Mouse (Mus musculus): ENCODE data around the gene Fbxl3. TPM values are rescaled to one million over a fixed set of nuclear protein-coding genes. Genes with fewer than 3 reads are reported as not detected.

Fbxl3 gene
- total and polyA plus RNA-seq, 3 experiments: 14.6 to 28.4 TPM; not detected in 1

GRCm38 (mm10) chr14:103046677-103047076, 52.7 kb downstream of the Fbxl3 start, which contains the start of gene Acod1:
Acod1 (plus strand) TSS chr14:103046977.
- DNase-seq (ENCODE audit: low read depth, low spot score): no peak
- H3K4me3 ChIP-seq (ENCODE audit: control insufficient read depth in 1 of 2, insufficient read depth in 1 of 2, low read depth in 2 of 2, low read length in 2 of 2): no peak within 1 kb of the TSS
- no peaks in the 10 kb centered on the region for H3K36me3 ChIP-seq (ENCODE audit: control insufficient read depth in 1 of 2, insufficient read depth in 2 of 2, low read length in 2 of 2)
- 0 out of 4 replicates have a peak, but pooled peaks cover 0 to 7% of the 10 kb centered on the region in 2 experiments for H3K4me1 ChIP-seq (ENCODE audit: control insufficient read depth in 1 of 2, insufficient read depth in 2 of 2, low read length in 2 of 2)
- TF ChIP-seq CHD2 (IDR thresholded peaks at IDR 0.05; ENCODE audit: low read length) (no peak), POLR2AphosphoS5 (IDR thresholded peaks at IDR 0.05; ENCODE audit: borderline replicate concordance, low read depth, low read length) (no peak), ZMIZ1 (IDR thresholded peaks at IDR 0.05; ENCODE audit: low read depth, low read length) (no peak), SMC3 (IDR thresholded peaks at IDR 0.05; ENCODE audit: low read depth, low read length) (no peak), TAL1 (IDR thresholded peaks at IDR 0.05; ENCODE audit: low read length) (no peak), RAD21 (IDR thresholded peaks at IDR 0.05; ENCODE audit: low read depth, low read length) (no peak)
- no peak within 1 kb of the TSS for H3K9ac ChIP-seq (ENCODE audit: control insufficient read depth, low read depth, low read length, poor library complexity, severe bottlenecking)
- H3K79me2 ChIP-seq (ENCODE audit: control insufficient read depth, insufficient read depth, low read length, poor library complexity): no peaks in the 10 kb centered on the region
- no peak within 1 kb of the TSS for H3K27ac ChIP-seq (ENCODE audit: control insufficient read depth, low read depth, low read length)
- H3K27me3 ChIP-seq (ENCODE audit: control insufficient read depth in 1 of 2, insufficient read depth in 2 of 2, low read length in 2 of 2): no peaks in the 10 kb centered on the region
- H3K9me3 ChIP-seq (replicated peaks; ENCODE audit: insufficient read depth, low read length): no peaks in the 10 kb centered on the region

- Histone ChIP-seq H3K27ac (ENCODE audit: control insufficient read depth, low read depth, low read length) (no peak overlapping the region), H3K36me3 (ENCODE audit: control insufficient read depth in 1 of 2, insufficient read depth in 2 of 2, low read length in 2 of 2) (no peaks in the 10 kb centered on the region), H3K4me1 (ENCODE audit: control insufficient read depth in 1 of 2, insufficient read depth in 2 of 2, low read length in 2 of 2) (no peaks in the 10 kb centered on the region), H3K9ac (ENCODE audit: control insufficient read depth, low read depth, low read length, poor library complexity, severe bottlenecking) (no peak overlapping the region), H3K79me2 (ENCODE audit: control insufficient read depth, insufficient read depth, low read length, poor library complexity) (no peaks in the 10 kb centered on the region), H3K9me3 (replicated peaks; ENCODE audit: insufficient read depth, low read length) (no peaks in the 10 kb centered on the region), H3K27me3 (ENCODE audit: control insufficient read depth in 1 of 2, insufficient read depth in 2 of 2, low read length in 2 of 2) (no peaks in the 10 kb centered on the region), H3K4me3 (ENCODE audit: control insufficient read depth in 1 of 2, insufficient read depth in 1 of 2, low read depth in 2 of 2, low read length in 2 of 2) (no peak overlapping the region)
- no peak for TF ChIP-seq MYB (IDR thresholded peaks at IDR 0.05; ENCODE audit: low read depth, low read length)
- TF ChIP-seq CHD2 (IDR thresholded peaks at IDR 0.05; ENCODE audit: low read length): no peak
- TF ChIP-seq CTCF (IDR thresholded peaks at IDR 0.05 in 2 of 3, conservative IDR thresholded peaks at IDR 0.05 in 1 of 3; ENCODE audit: control insufficient read depth in 1 of 3, insufficient read depth in 1 of 3, low read depth in 2 of 3, low read length in 3 of 3, poor library complexity in 1 of 3, severe bottlenecking in 1 of 3): no peak
- TF ChIP-seq ZMIZ1 (IDR thresholded peaks at IDR 0.05; ENCODE audit: low read depth, low read length): no peak
- no peak for DNase-seq (ENCODE audit: low read depth, low spot score)
Observed at GRCm38 (mm10) chr14:103037016-103037415, 62.4 kb downstream of the Fbxl3 start.

- Histone ChIP-seq H3K4me3 (ENCODE audit: control insufficient read depth in 1 of 2, insufficient read depth in 1 of 2, low read depth in 2 of 2, low read length in 2 of 2) (no peak overlapping the region), H3K9ac (ENCODE audit: control insufficient read depth, low read depth, low read length, poor library complexity, severe bottlenecking) (no peak overlapping the region)
Observed at GRCm38 (mm10) chr14:103034076-103034475, 65.3 kb downstream of the Fbxl3 start.

More at GRCm38 (mm10) chr14:103034076-103034475, 65.3 kb downstream of the Fbxl3 start:
- no peaks in the 10 kb centered on the region for H3K4me1 ChIP-seq (ENCODE audit: control insufficient read depth in 1 of 2, insufficient read depth in 2 of 2, low read length in 2 of 2)
- no peaks in the 10 kb centered on the region for H3K9me3 ChIP-seq (replicated peaks; ENCODE audit: insufficient read depth, low read length)
- TF ChIP-seq MAFK (IDR thresholded peaks at IDR 0.05; ENCODE audit: borderline replicate concordance, low read depth, low read length) (no peak), RAD21 (IDR thresholded peaks at IDR 0.05; ENCODE audit: low read depth, low read length) (no peak), NRF1 (IDR thresholded peaks at IDR 0.05; ENCODE audit: insufficient read depth, low read depth, low read length, poor library complexity, severe bottlenecking) (no peak), MYC (IDR thresholded peaks at IDR 0.05; ENCODE audit: low read depth, low read length) (no peak), CHD2 (IDR thresholded peaks at IDR 0.05; ENCODE audit: low read length) (no peak), ZNF384 (IDR thresholded peaks at IDR 0.05; ENCODE audit: low read depth, low read length) (no peak), E2F4 (IDR thresholded peaks at IDR 0.05; ENCODE audit: borderline replicate concordance, low read depth, low read length) (no peak), SMC3 (IDR thresholded peaks at IDR 0.05; ENCODE audit: low read depth, low read length) (no peak), UBTF (IDR thresholded peaks at IDR 0.05; ENCODE audit: borderline replicate concordance, insufficient read depth, low read depth, low read length) (no peak), SIN3A (IDR thresholded peaks at IDR 0.05; ENCODE audit: low read length) (no peak), JUND (IDR thresholded peaks at IDR 0.05; ENCODE audit: low read depth, low read length) (no peak), POLR2A (IDR thresholded peaks at IDR 0.05; ENCODE audit: control insufficient read depth in 1 of 2, insufficient read depth in 1 of 2, low read depth in 1 of 2, low read length in 2 of 2, poor library complexity in 1 of 2) (no peak), NELFE (IDR thresholded peaks at IDR 0.05; ENCODE audit: low read depth, low read length) (no peak), TCF12 (IDR thresholded peaks at IDR 0.05; ENCODE audit: low read depth, low read length) (no peak), BHLHE40 (IDR thresholded peaks at IDR 0.05; ENCODE audit: borderline replicate concordance, low read depth, low read length) (no peak)
- no peaks in the 10 kb centered on the region for H3K79me2 ChIP-seq (ENCODE audit: control insufficient read depth, insufficient read depth, low read length, poor library complexity)
- no peak overlapping the region for H3K27ac ChIP-seq (ENCODE audit: control insufficient read depth, low read depth, low read length)
- no peaks in the 10 kb centered on the region for H3K36me3 ChIP-seq (ENCODE audit: control insufficient read depth in 1 of 2, insufficient read depth in 2 of 2, low read length in 2 of 2)
- DNase-seq (ENCODE audit: low read depth, low spot score): no peak
- H3K27me3 ChIP-seq (ENCODE audit: control insufficient read depth in 1 of 2, insufficient read depth in 2 of 2, low read length in 2 of 2): no peaks in the 10 kb centered on the region
